Mouse (Mus musculus): Measurements from ENCODE around the gene Tdo2. TPM values are rescaled to one million over a fixed set of nuclear protein-coding genes. Genes with fewer than 3 reads are reported as not detected.

The Tdo2 gene
- 1.4 and 1.6 TPM in 2 replicates for polyA plus RNA-seq (2014; fragmentation: Nextera tagmentation; extraction: Ambion mirVana)

DNA sequence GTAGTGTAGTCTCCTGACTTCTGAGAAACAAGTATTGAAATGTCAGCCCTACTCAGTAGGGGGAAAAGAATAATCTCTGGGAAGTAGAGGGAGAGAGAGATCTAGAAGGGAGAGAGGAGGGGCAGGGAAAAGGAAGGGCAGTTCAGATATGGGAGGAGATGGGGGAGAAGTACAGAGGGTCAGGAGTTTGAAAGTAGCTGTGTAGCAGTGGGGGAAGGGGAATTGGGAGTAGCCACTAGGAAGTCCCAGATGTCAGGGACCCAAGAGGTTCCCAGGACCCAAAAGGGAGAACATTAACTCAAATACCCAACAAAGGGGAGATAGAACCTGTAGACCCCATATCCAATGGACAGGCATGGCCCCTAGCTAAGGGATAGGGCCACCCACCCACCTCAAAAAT lies at the start of gene Tdo2:
Gene Tdo2 (minus strand): TSS at position 101 of the 400 bp plus-strand sequence.
- ATAC-seq (replicated peaks; ENCODE audit: insufficient number of reproducible peaks, low FRiP score, low TSS enrichment): no peak
- Histone ChIP-seq H3K4me2 (no peak within 1 kb of the TSS), H3K9me3 (replicated peaks; ENCODE audit: control insufficient read depth, low read length) (no peaks in the 10 kb centered on the region), H3K9ac (ENCODE audit: low read depth, low read length) (no peak within 1 kb of the TSS), H3K36me3 (ENCODE audit: control insufficient read depth, insufficient read depth, low read length) (no peaks in the 10 kb centered on the region), H3K27ac (ENCODE audit: low read depth, low read length) (no peak within 1 kb of the TSS), H3K4me3 (ENCODE audit: low read depth, low read length) (no peak within 1 kb of the TSS), H3K27me3 (ENCODE audit: control insufficient read depth, insufficient read depth, low read length) (no peaks in the 10 kb centered on the region), H3K4me1 (ENCODE audit: control insufficient read depth, insufficient read depth, low read length) (peaks cover 5% of the 10 kb centered on the region; the same call in 1 of the 2 replicates)

DNA sequence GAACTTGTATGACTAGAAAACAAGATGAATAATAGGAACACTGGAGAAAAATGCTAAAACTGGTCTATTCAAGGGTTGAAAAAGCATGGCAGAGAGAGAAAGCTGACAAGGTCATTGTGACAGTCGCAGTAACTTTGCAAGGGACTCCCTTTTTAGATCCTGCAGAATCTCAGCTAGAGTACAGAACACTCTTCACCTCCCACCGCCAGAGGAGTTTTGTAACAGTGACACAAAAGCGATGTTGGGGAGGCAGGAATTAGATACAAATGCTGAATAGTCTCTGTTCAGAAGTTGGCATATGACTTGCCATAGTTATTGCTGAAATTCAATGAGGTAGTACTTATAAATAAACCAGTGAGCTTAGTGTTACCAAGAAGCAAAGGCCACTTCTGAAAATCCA lies 47.1 kb upstream of the Tdo2 start:
- no peaks in the 10 kb centered on the region for H3K9me3 ChIP-seq (replicated peaks; ENCODE audit: control insufficient read depth, low read length)
- H3K27ac ChIP-seq (ENCODE audit: low read depth, low read length): no peak overlapping the region
- WGBS (ENCODE audit: insufficient replicate concordance): 53% methylated on average over 3 of the region's 3 CpGs
- no peak for ATAC-seq (replicated peaks; ENCODE audit: insufficient number of reproducible peaks, low FRiP score, low TSS enrichment)
- no peak overlapping the region for H3K4me2 ChIP-seq
- no peak overlapping the region for H3K4me3 ChIP-seq (ENCODE audit: low read depth, low read length)
- H3K27me3 ChIP-seq (ENCODE audit: control insufficient read depth, insufficient read depth, low read length): no peaks in the 10 kb centered on the region
- no peaks in the 10 kb centered on the region for H3K36me3 ChIP-seq (ENCODE audit: control insufficient read depth, insufficient read depth, low read length)
- H3K4me1 ChIP-seq (ENCODE audit: control insufficient read depth, insufficient read depth, low read length): no peaks in the 10 kb centered on the region
- no peak overlapping the region for H3K9ac ChIP-seq (ENCODE audit: low read depth, low read length)

DNA sequence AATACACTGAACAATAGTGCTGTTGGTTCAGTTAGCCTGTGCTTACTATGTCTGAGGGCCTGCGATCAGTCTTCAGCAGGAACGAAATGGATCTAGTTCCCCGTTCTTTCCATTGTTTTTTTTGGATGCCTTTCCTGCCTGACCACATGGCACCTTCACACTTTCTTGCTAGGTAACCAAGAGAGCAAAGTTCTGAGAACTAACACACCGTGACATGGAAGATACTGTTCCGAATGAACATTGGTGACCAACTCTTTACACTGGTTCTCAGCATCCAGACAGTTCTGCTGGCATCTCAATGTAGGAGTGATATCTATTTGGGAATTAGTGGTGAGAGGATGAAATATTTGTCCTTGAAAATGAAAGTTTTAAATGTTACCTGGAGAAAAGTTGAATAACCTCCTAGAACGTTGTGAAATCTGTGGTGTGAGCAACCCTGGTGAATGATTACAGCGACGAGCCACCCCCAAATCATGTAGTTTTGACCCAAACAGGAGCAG lies 46.5 kb upstream of the Tdo2 start:
- no peaks in the 10 kb centered on the region for H3K4me1 ChIP-seq (ENCODE audit: control insufficient read depth, insufficient read depth, low read length)
- no peaks in the 10 kb centered on the region for H3K9me3 ChIP-seq (replicated peaks; ENCODE audit: control insufficient read depth, low read length)
- WGBS (ENCODE audit: insufficient replicate concordance): 83% methylated on average over 8 of the region's 8 CpGs
- H3K9ac ChIP-seq (ENCODE audit: low read depth, low read length): no peak overlapping the region
- H3K27me3 ChIP-seq (ENCODE audit: control insufficient read depth, insufficient read depth, low read length): no peaks in the 10 kb centered on the region
- no peak overlapping the region for H3K4me3 ChIP-seq (ENCODE audit: low read depth, low read length)
- H3K27ac ChIP-seq (ENCODE audit: low read depth, low read length): no peak overlapping the region
- H3K4me2 ChIP-seq: no peak overlapping the region
- no peaks in the 10 kb centered on the region for H3K36me3 ChIP-seq (ENCODE audit: control insufficient read depth, insufficient read depth, low read length)
- no peak for ATAC-seq (replicated peaks; ENCODE audit: insufficient number of reproducible peaks, low FRiP score, low TSS enrichment)

DNA sequence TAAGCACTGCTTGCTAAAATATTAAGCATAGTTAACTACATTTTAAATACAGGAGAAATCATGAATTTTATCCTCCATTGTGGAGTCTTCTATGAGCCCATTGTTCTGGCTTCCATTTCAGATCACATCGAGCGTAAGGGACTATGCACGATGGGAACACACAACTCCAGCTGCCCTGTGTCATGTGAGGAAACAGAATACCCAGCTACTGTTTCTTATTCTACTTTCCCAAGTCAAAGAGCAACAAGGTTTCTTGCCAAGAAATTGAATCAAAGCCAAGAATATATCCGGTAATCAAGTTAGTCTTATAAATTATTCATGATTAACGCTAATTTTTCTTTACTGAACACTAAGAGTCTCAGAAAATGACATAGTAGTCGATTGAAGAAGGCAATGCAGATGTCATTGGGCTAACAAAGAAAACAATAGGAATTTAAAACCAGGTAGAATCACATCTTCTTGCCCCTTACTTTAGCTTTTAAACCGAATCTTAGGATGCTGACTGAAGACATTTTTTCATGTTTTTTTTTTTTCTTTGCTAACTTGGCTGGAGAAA lies 38.2 kb upstream of the Tdo2 start:
- no peak overlapping the region for H3K27ac ChIP-seq (ENCODE audit: low read depth, low read length)
- ATAC-seq (replicated peaks; ENCODE audit: insufficient number of reproducible peaks, low FRiP score, low TSS enrichment): no peak

DNA sequence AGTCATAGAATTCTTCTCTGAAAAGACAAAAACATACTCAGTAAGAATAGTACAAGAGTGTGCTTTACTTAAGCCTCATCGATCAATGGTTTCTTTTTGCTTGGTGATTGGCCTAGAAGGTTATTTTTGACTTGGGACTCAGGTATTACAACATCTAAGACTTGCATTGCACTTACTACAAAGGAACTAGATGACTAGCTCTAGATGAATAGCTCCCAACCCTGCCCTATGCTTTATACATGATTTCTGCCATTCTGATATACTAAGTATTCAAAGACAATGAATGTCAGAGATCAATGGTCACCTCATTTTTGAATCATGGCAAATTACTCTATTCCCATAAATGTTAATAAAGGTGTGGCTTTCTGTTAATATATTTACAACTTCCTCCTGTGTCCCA lies 31.0 kb upstream of the Tdo2 start:
- ATAC-seq (replicated peaks; ENCODE audit: insufficient number of reproducible peaks, low FRiP score, low TSS enrichment): no peak
- no peak overlapping the region for H3K9ac ChIP-seq (ENCODE audit: low read depth, low read length)
- no peak overlapping the region for H3K4me2 ChIP-seq
- no peak overlapping the region for H3K27ac ChIP-seq (ENCODE audit: low read depth, low read length)
- no peaks in the 10 kb centered on the region for H3K27me3 ChIP-seq (ENCODE audit: control insufficient read depth, insufficient read depth, low read length)
- H3K4me3 ChIP-seq (ENCODE audit: low read depth, low read length): no peak overlapping the region
- H3K36me3 ChIP-seq (ENCODE audit: control insufficient read depth, insufficient read depth, low read length): no peaks in the 10 kb centered on the region
- WGBS (ENCODE audit: insufficient replicate concordance): 88% methylated on average over 1 of the region's 1 CpGs
- H3K9me3 ChIP-seq (replicated peaks; ENCODE audit: control insufficient read depth, low read length): no peaks in the 10 kb centered on the region
- H3K4me1 ChIP-seq (ENCODE audit: control insufficient read depth, insufficient read depth, low read length): no peaks in the 10 kb centered on the region

More for the DNA sequence above, 38.2 kb upstream of the Tdo2 start:
- no peaks in the 10 kb centered on the region for H3K9me3 ChIP-seq (replicated peaks; ENCODE audit: control insufficient read depth, low read length)
- H3K4me2 ChIP-seq: no peak overlapping the region
- no peaks in the 10 kb centered on the region for H3K36me3 ChIP-seq (ENCODE audit: control insufficient read depth, insufficient read depth, low read length)
- no peaks in the 10 kb centered on the region for H3K4me1 ChIP-seq (ENCODE audit: control insufficient read depth, insufficient read depth, low read length)
- H3K27me3 ChIP-seq (ENCODE audit: control insufficient read depth, insufficient read depth, low read length): no peaks in the 10 kb centered on the region
- no peak overlapping the region for H3K4me3 ChIP-seq (ENCODE audit: low read depth, low read length)
- no peak overlapping the region for H3K9ac ChIP-seq (ENCODE audit: low read depth, low read length)
- 81% methylated on average over 7 of the region's 7 CpGs for WGBS (ENCODE audit: insufficient replicate concordance)

DNA sequence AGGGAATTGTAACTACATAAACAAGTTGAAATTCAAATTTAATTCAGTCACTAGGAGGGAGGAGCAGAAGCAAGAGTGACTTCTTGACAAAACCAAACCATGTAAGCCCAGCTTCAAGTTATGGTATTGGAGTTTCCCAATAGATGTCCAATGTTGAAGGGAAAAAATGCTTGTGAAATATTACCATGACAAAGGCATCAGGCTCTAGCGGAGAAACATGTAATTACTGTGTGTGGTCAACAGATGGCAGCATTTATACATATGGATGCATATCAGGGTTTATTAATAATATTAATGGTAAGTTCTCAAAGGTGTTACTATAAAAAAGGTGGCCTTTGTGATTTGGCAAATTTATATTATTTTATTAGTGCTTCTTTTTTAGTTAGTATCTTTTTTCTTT lies 20.0 kb upstream of the Tdo2 start:
- no peaks in the 10 kb centered on the region for H3K9me3 ChIP-seq (replicated peaks; ENCODE audit: control insufficient read depth, low read length)
- H3K36me3 ChIP-seq (ENCODE audit: control insufficient read depth, insufficient read depth, low read length): no peaks in the 10 kb centered on the region
- 3% methylated on average over 1 of the region's 1 CpGs for WGBS (ENCODE audit: insufficient replicate concordance)
- H3K9ac ChIP-seq (ENCODE audit: low read depth, low read length): no peak overlapping the region
- no peak overlapping the region for H3K27ac ChIP-seq (ENCODE audit: low read depth, low read length)
- no peak overlapping the region for H3K4me3 ChIP-seq (ENCODE audit: low read depth, low read length)
- H3K4me1 ChIP-seq (ENCODE audit: control insufficient read depth, insufficient read depth, low read length): no peaks in the 10 kb centered on the region
- H3K4me2 ChIP-seq: no peak overlapping the region
- ATAC-seq (replicated peaks; ENCODE audit: insufficient number of reproducible peaks, low FRiP score, low TSS enrichment): no peak
- no peaks in the 10 kb centered on the region for H3K27me3 ChIP-seq (ENCODE audit: control insufficient read depth, insufficient read depth, low read length)

DNA sequence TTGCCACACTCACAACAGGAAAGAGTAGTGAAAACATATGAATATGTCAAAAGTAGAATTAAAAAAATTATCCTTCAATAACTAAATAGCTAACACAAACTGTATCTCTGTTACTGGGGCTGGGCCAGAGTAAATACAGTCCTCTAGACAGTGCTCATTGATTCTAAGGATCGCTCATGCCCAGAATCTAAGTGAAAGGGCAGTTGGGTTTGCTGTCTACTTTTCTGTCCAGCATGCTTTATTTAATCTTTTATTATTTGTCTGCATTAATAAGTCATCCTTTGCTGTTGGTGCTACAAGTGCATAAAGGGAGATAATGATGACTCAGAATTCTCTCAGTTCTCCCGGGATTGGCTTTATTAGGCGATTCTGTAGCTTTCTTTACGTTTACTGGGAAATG lies 19.4 kb upstream of the Tdo2 start:
- Histone ChIP-seq H3K9ac (ENCODE audit: low read depth, low read length) (no peak overlapping the region), H3K4me1 (ENCODE audit: control insufficient read depth, insufficient read depth, low read length) (no peaks in the 10 kb centered on the region), H3K27ac (ENCODE audit: low read depth, low read length) (no peak overlapping the region), H3K4me2 (no peak overlapping the region), H3K9me3 (replicated peaks; ENCODE audit: control insufficient read depth, low read length) (no peaks in the 10 kb centered on the region), H3K36me3 (ENCODE audit: control insufficient read depth, insufficient read depth, low read length) (no peaks in the 10 kb centered on the region), H3K27me3 (ENCODE audit: control insufficient read depth, insufficient read depth, low read length) (no peaks in the 10 kb centered on the region), H3K4me3 (ENCODE audit: low read depth, low read length) (no peak overlapping the region)
- 33% methylated on average over 4 of the region's 4 CpGs for WGBS (ENCODE audit: insufficient replicate concordance)
- no peak for ATAC-seq (replicated peaks; ENCODE audit: insufficient number of reproducible peaks, low FRiP score, low TSS enrichment)

DNA sequence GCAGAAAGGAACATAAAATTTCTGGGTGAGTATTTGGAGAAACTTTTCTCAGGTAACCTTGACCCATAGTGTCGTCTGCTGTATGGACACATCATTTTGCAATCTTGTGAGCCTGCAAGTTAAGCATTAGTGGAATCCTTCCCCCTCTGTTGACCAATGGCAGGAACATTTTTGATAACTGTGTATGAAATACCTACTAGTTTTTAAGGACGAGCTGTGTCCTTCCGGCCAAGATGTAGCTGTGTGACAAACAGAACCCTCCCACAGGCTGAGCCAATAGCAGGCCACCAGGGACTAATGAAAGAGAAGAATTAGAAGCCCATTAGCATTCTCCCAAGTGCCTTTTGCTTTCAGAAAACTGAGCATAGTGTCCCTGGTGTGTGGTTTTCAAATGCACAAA lies 14.5 kb upstream of the Tdo2 start:
- WGBS (ENCODE audit: insufficient replicate concordance): 41% methylated on average over 3 of the region's 3 CpGs

DNA sequence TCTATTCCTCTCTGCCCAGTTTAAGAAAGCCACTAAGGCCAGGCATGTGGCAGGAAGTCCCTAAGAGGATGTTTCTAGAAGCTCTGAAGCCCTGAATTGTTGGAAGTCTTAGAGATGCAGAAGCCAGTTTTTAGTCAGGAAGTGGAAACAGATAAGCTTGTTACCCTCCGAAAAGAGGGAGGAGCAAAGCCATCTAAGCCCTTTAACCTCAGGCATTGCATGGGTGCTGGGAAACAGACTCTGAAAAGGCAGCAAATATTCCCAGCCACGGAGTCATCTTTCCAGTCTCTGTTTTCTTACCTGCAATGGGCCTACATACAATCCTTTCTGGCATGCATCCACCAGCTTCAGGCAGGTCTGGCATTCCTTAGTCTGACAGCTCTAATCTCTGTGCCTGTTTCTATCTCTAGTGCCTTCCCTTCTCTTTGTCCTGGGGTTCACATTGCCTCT lies 13.7 kb upstream of the Tdo2 start:
- ATAC-seq (replicated peaks; ENCODE audit: insufficient number of reproducible peaks, low FRiP score, low TSS enrichment): peak; percentile 72
- Histone ChIP-seq H3K4me2 (no peak overlapping the region), H3K27ac (ENCODE audit: low read depth, low read length) (peak overlapping the region; percentile 57), H3K27me3 (ENCODE audit: control insufficient read depth, insufficient read depth, low read length) (no peaks in the 10 kb centered on the region), H3K9ac (ENCODE audit: low read depth, low read length) (no peak overlapping the region), H3K9me3 (replicated peaks; ENCODE audit: control insufficient read depth, low read length) (no peaks in the 10 kb centered on the region), H3K4me3 (ENCODE audit: low read depth, low read length) (no peak overlapping the region), H3K4me1 (ENCODE audit: control insufficient read depth, insufficient read depth, low read length) (peaks cover 10% of the 10 kb centered on the region), H3K36me3 (ENCODE audit: control insufficient read depth, insufficient read depth, low read length) (no peaks in the 10 kb centered on the region)
- WGBS (ENCODE audit: insufficient replicate concordance): 16% methylated on average over 2 of the region's 2 CpGs

More for the DNA sequence above, 14.5 kb upstream of the Tdo2 start:
- Histone ChIP-seq H3K4me3 (ENCODE audit: low read depth, low read length) (no peak overlapping the region), H3K4me1 (ENCODE audit: control insufficient read depth, insufficient read depth, low read length) (peaks cover 10% of the 10 kb centered on the region), H3K36me3 (ENCODE audit: control insufficient read depth, insufficient read depth, low read length) (no peaks in the 10 kb centered on the region), H3K4me2 (no peak overlapping the region), H3K9me3 (replicated peaks; ENCODE audit: control insufficient read depth, low read length) (no peaks in the 10 kb centered on the region), H3K27ac (ENCODE audit: low read depth, low read length) (no peak overlapping the region), H3K9ac (ENCODE audit: low read depth, low read length) (no peak overlapping the region), H3K27me3 (ENCODE audit: control insufficient read depth, insufficient read depth, low read length) (no peaks in the 10 kb centered on the region)
- ATAC-seq (replicated peaks; ENCODE audit: insufficient number of reproducible peaks, low FRiP score, low TSS enrichment): no peak
